Mouse (Mus musculus) forebrain, postnatal 0 days (tissue): ENCODE measurements around the gene Nipsnap3b. TPM values are rescaled to one million over a fixed set of nuclear protein-coding genes. Genes with fewer than 3 reads are reported as not detected.

Experiments used
- ATAC-seq: fragments of 200-750 bp; cut with Nextera tagmentation; 2 replicates; pipeline ENCODE4 v1.8.0; 2017; ENCODE audit warnings: mild to moderate bottlenecking, moderate library complexity
- DNase-seq: peaks from one replicate; pipeline ENCODE4 v3.0.0-alpha.2; 2015
- H3K27ac ChIP-seq: fragments of 300-500 bp; sonication (generic); 2 replicates; pipeline ENCODE4 v1.5.1; 2014; ENCODE audit warnings: low read depth, mild to moderate bottlenecking, antibody characterized with exemption, low read length, moderate library complexity, mixed read lengths
- H3K27me3 ChIP-seq: fragments of 300-500 bp; sonication (generic); 2 replicates; pipeline ENCODE4 v1.6.1; 2014; ENCODE audit warnings: mild to moderate bottlenecking, low read length, mixed read lengths; ENCODE audit not compliant: insufficient read depth
- H3K36me3 ChIP-seq: fragments of 300-500 bp; sonication (generic); 2 replicates; pipeline ENCODE4 v1.6.1; 2014; ENCODE audit warnings: mild to moderate bottlenecking, moderate library complexity; ENCODE audit not compliant: insufficient read depth
- H3K4me1 ChIP-seq: fragments of 300-500 bp; sonication (generic); 2 replicates; pipeline ENCODE4 v1.6.1; 2014; ENCODE audit warnings: antibody characterized with exemption; ENCODE audit not compliant: insufficient read depth
- H3K4me2 ChIP-seq: fragments of 300-500 bp; sonication (generic); 2 replicates; pipeline ENCODE4 v1.6.1; 2014; ENCODE audit warnings: low read depth, mild to moderate bottlenecking, moderate library complexity
- H3K4me3 ChIP-seq: fragments of 300-500 bp; sonication (generic); 2 replicates; pipeline ENCODE4 v1.5.1; 2014; ENCODE audit warnings: low read depth, low read length, mixed read lengths
- H3K9ac ChIP-seq: fragments of 300-500 bp; sonication (generic); 2 replicates; pipeline ENCODE4 v1.6.1; 2014; ENCODE audit warnings: mild to moderate bottlenecking
- H3K9me3 ChIP-seq: fragments of 300-500 bp; sonication (generic); 2 replicates; pipeline ENCODE4 v1.6.1; 2016; ENCODE audit warnings: low read length
- CTCF ChIP-seq: sonication (generic); IDR thresholded peaks from 2 replicates; pipeline ENCODE4 v1.5.1; 2016; ENCODE audit warnings: antibody characterized with exemption, control low read depth, low read depth
- WGBS: fragments of 180-500 bp; shearing (Covaris S2); extraction: QIAGEN DNeasy Blood & Tissue Kit; methylation state at CpG from one replicate; pipeline ENCODE4 v1.1.7; 2014; 5-methylcytosine and 5-hydroxymethylcytosine counted together
- polyA plus RNA-seq: library from polyadenylated mRNA; unstranded; fragments of >200 nt; fragmentation: Nextera tagmentation; extraction: Ambion mirVana; gene quantifications from 2 replicates; pipeline ENCODE4 v1.2.1, GENCODE M21; 2015
- total RNA-seq: library from RNA; depleted of rRNA; stranded (reverse); fragments of >200 nt; gene quantifications from 2 replicates; pipeline ENCODE4 v1.2.3, GENCODE M21; 2014

Nipsnap3b gene
- total and polyA plus RNA-seq, 2 experiments from 2014 or later: 141 to 182 TPM

DNA sequence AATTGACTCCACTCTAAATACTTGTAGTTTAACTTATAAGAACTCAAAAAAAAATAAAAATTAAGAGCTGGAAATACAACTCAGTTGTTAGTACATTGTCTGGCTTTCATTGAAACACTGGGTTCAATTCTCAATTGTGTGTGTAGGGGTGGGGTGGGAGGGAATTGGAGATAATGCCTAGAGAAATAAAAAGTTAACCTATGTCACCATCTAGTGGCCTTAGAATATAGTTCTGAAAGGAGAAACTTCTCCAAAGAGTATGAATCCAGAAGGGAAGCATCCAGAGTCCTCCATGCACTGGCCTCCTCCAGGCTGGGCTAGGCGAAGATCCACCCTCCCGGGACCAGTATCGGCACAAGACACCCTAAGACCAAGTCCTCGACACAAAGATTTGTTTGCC, 2.5 kb upstream of the Nipsnap3b start:
- no peak overlapping the region for H3K4me3 ChIP-seq
- 79% methylated on average over 4 of the region's 4 CpGs for WGBS
- TF ChIP-seq CTCF: peak; percentile 13; the same call in 1 of the 2 replicates
- H3K9me3 ChIP-seq: no peaks in the 10 kb centered on the region
- no peaks in the 10 kb centered on the region for H3K36me3 ChIP-seq
- ATAC-seq: no peak
- no peaks in the 10 kb centered on the region for H3K27me3 ChIP-seq
- DNase-seq: peak; percentile 40
- H3K4me1 ChIP-seq: peaks cover 4% of the 10 kb centered on the region; the same call in 1 of the 2 replicates
- no peak overlapping the region for H3K27ac ChIP-seq
- no peak overlapping the region for H3K9ac ChIP-seq
- H3K4me2 ChIP-seq: no peak overlapping the region

DNA sequence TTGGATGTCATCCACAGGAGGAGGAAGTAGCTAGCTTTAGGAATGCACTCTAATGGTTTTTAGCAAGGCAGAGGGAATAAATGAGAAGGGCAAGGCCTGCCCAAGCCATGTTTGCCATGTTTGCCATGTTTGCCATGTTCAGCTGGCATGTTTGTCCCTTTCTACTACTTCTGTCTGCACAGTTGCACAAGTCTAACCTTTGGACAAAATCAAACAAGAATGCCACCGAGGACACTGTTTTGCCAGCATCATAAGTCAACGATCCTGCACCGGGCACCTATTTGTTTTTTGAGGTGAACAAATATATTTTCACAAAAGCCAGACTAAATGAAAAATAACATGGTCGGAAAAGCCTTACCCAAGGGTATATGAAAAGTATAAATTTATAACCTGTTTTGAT, 1.8 kb upstream of the Nipsnap3b start:
- DNase-seq (no peak), ATAC-seq (no peak)
- no peak for TF ChIP-seq CTCF
- Histone ChIP-seq H3K36me3 (no peaks in the 10 kb centered on the region), H3K27ac (no peak overlapping the region), H3K4me1 (peaks cover 4% of the 10 kb centered on the region; the same call in 1 of the 2 replicates), H3K27me3 (no peaks in the 10 kb centered on the region), H3K9me3 (no peaks in the 10 kb centered on the region), H3K4me2 (no peak overlapping the region), H3K9ac (no peak overlapping the region), H3K4me3 (no peak overlapping the region)
- WGBS: 93% methylated on average over 4 of the region's 4 CpGs

DNA sequence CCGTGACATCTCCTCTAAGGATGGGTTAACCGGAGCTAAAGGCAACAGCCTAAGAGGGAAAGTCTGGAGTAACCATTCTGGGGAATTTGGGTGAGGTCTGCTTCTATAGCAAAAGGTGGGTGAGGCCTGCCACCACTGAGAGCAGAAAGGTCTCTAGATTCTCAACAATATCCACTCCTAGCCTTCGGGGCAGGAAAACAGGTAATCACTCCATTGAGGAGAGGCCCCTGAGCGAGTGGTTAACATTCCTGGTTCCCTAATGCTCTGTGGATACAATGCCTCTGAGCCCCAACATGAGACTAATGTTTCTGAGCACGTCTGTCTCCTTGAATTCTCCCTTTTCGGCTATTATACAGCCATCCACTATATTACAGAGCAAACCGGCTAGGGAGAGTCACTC, 2.7 kb downstream of the Nipsnap3b start:
- Histone ChIP-seq H3K36me3 (peaks cover 21% of the 10 kb centered on the region), H3K27ac (no peak overlapping the region), H3K27me3 (no peaks in the 10 kb centered on the region), H3K4me2 (no peak overlapping the region), H3K4me3 (no peak overlapping the region), H3K9ac (no peak overlapping the region), H3K4me1 (peaks cover 4% of the 10 kb centered on the region; the same call in 1 of the 2 replicates), H3K9me3 (no peaks in the 10 kb centered on the region)
- TF ChIP-seq CTCF: no peak
- DNase-seq: no peak
- WGBS: 96% methylated on average over 7 of the region's 7 CpGs
- ATAC-seq: no peak

GRCm38 (mm10) chr4:53015024-53015423, 3.3 kb downstream of the Nipsnap3b start:
- WGBS: 95% methylated on average over 3 of the region's 3 CpGs
- peaks cover 4% of the 10 kb centered on the region; the same call in 1 of the 2 replicates for H3K4me1 ChIP-seq
- H3K36me3 ChIP-seq: peaks cover 27% of the 10 kb centered on the region
- H3K4me2 ChIP-seq: no peak overlapping the region
- no peaks in the 10 kb centered on the region for H3K9me3 ChIP-seq
- no peak overlapping the region for H3K4me3 ChIP-seq
- DNase-seq (no peak), ATAC-seq (no peak)
- H3K27ac ChIP-seq: no peak overlapping the region
- no peak for TF ChIP-seq CTCF
- no peak overlapping the region for H3K9ac ChIP-seq
- no peaks in the 10 kb centered on the region for H3K27me3 ChIP-seq

- no peaks in the 10 kb centered on the region for H3K27me3 ChIP-seq
- 93% methylated on average over 1 of the region's 1 CpGs for WGBS
- DNase-seq (no peak), ATAC-seq (no peak)
- H3K4me1 ChIP-seq: no peaks in the 10 kb centered on the region
- no peak overlapping the region for H3K4me2 ChIP-seq
- no peaks in the 10 kb centered on the region for H3K9me3 ChIP-seq
- H3K27ac ChIP-seq: no peak overlapping the region
- TF ChIP-seq CTCF: no peak
- no peak overlapping the region for H3K9ac ChIP-seq
- H3K4me3 ChIP-seq: no peak overlapping the region
- H3K36me3 ChIP-seq: peaks cover 41% of the 10 kb centered on the region
These were observed 6.7 kb downstream of the Nipsnap3b start for GRCm38 (mm10) chr4:53018392-53018791.

- Histone ChIP-seq H3K9me3 (peaks cover 5% of the 10 kb centered on the region; the same call in 1 of the 2 replicates), H3K9ac (no peak overlapping the region), H3K36me3 (peaks cover 28% of the 10 kb centered on the region), H3K4me1 (no peaks in the 10 kb centered on the region), H3K27ac (no peak overlapping the region), H3K27me3 (no peaks in the 10 kb centered on the region), H3K4me3 (no peak overlapping the region), H3K4me2 (no peak overlapping the region)
- 93% methylated on average over 14 of the region's 14 CpGs for WGBS
- no peak for DNase-seq
- ATAC-seq: no peak
- TF ChIP-seq CTCF: no peak
These were observed 11.7 kb downstream of the Nipsnap3b start for GRCm38 (mm10) chr4:53023189-53023925.

- Histone ChIP-seq H3K27ac (no peak overlapping the region), H3K4me2 (no peak overlapping the region), H3K9me3 (peaks cover 5% of the 10 kb centered on the region; the same call in 1 of the 2 replicates), H3K4me1 (no peaks in the 10 kb centered on the region), H3K27me3 (no peaks in the 10 kb centered on the region), H3K9ac (no peak overlapping the region), H3K4me3 (no peak overlapping the region), H3K36me3 (peaks cover 23% of the 10 kb centered on the region)
- no peak for DNase-seq
- ATAC-seq: no peak
- TF ChIP-seq CTCF: no peak
- 91% methylated on average over 4 of the region's 4 CpGs for WGBS
These were observed 12.7 kb downstream of the Nipsnap3b start for GRCm38 (mm10) chr4:53024397-53024796.
